Mouse (Mus musculus) embryonic facial prominence, embryonic 13.5 days (tissue): ENCODE results near the gene Grk5. TPM values are rescaled to one million over a fixed set of nuclear protein-coding genes. Genes with fewer than 3 reads are reported as not detected.
A peak's percentile ranks its signal among the peaks of the same experiment; 100 is the strongest.
"Not testable (repeated sequence)": the region's sequence is repeated elsewhere in the genome, so short reads cannot be mapped to it uniquely, and the experiment has no call there.

ENCODE experiments used
- ATAC-seq: fragments of 200-750 bp; cut with Nextera tagmentation; 2 replicates; pipeline ENCODE4 v1.8.0; 2017; ENCODE audit warnings: low read depth; ENCODE audit not compliant: insufficient number of reproducible peaks, insufficient read depth, low FRiP score, low TSS enrichment
- H3K27ac ChIP-seq: fragments of 300-500 bp; sonication (generic); 2 replicates; pipeline ENCODE4 v1.5.1; 2015; ENCODE audit warnings: moderate library complexity, mild to moderate bottlenecking, inconsistent platforms
- H3K27me3 ChIP-seq: fragments of 300-500 bp; sonication (generic); 2 replicates; pipeline ENCODE4 v1.6.1; 2015; ENCODE audit warnings: mild to moderate bottlenecking, inconsistent platforms
- H3K36me3 ChIP-seq: fragments of 300-500 bp; sonication (generic); 2 replicates; pipeline ENCODE4 v1.6.1; 2015; ENCODE audit warnings: mild to moderate bottlenecking, inconsistent platforms
- H3K4me1 ChIP-seq: fragments of 300-500 bp; sonication (generic); 2 replicates; pipeline ENCODE4 v1.6.1; 2015; ENCODE audit warnings: inconsistent platforms
- H3K4me2 ChIP-seq: fragments of 300-500 bp; sonication (generic); 2 replicates; pipeline ENCODE4 v1.6.1; 2015; ENCODE audit warnings: moderate library complexity, mild to moderate bottlenecking, inconsistent platforms
- H3K4me3 ChIP-seq: fragments of 300-500 bp; sonication (generic); 2 replicates; pipeline ENCODE4 v1.5.1; 2015; ENCODE audit warnings: mild to moderate bottlenecking, inconsistent platforms
- H3K9ac ChIP-seq: fragments of 300-500 bp; sonication (generic); 2 replicates; pipeline ENCODE4 v1.6.1; 2015; ENCODE audit warnings: mild to moderate bottlenecking, inconsistent platforms
- H3K9me3 ChIP-seq: fragments of 300-500 bp; sonication (generic); 2 replicates; pipeline ENCODE4 v1.6.1; 2016; ENCODE audit warnings: inconsistent platforms
- WGBS: fragments of 180-500 bp; shearing (Covaris S2); methylation state at CpG from one replicate; pipeline ENCODE4 v1.1.7; 2015; ENCODE audit warnings: mixed read lengths; 5-methylcytosine and 5-hydroxymethylcytosine counted together
- polyA plus RNA-seq: library from polyadenylated mRNA; unstranded; fragments of >200 nt; fragmentation: Nextera tagmentation; extraction: Ambion mirVana; gene quantifications from 2 replicates; pipeline ENCODE4 v1.2.1, GENCODE M21; 2015

The Grk5 gene
- polyA plus RNA-seq, 1 experiment from 2014 or later = 3.6 TPM

GRCm38 (mm10) chr19:60915236-60915635 is 25.7 kb downstream of the Grk5 start:
- H3K4me3 ChIP-seq = no peak overlapping the region
- no peak overlapping the region for H3K9ac ChIP-seq
- no peak overlapping the region for H3K4me2 ChIP-seq
- no peak for ATAC-seq
- H3K36me3 ChIP-seq = no peaks in the 10 kb centered on the region
- H3K9me3 ChIP-seq = no peaks in the 10 kb centered on the region
- 66% methylated on average over 4 of the region's 4 CpGs for WGBS
- no peaks in the 10 kb centered on the region for H3K4me1 ChIP-seq
- H3K27ac ChIP-seq = no peak overlapping the region
- H3K27me3 ChIP-seq = no peaks in the 10 kb centered on the region

- H3K9ac ChIP-seq = no peak overlapping the region
- ATAC-seq = no peak
- no peaks in the 10 kb centered on the region for H3K9me3 ChIP-seq
- 85% methylated on average over 3 of the region's 3 CpGs for WGBS
- no peaks in the 10 kb centered on the region for H3K4me1 ChIP-seq
- H3K4me3 ChIP-seq = no peak overlapping the region
- H3K4me2 ChIP-seq = no peak overlapping the region
- no peaks in the 10 kb centered on the region for H3K36me3 ChIP-seq
- no peak overlapping the region for H3K27ac ChIP-seq
- no peaks in the 10 kb centered on the region for H3K27me3 ChIP-seq
These were observed 26.3 kb downstream of the Grk5 start for GRCm38 (mm10) chr19:60915862-60916261.

GRCm38 (mm10) chr19:60916869-60917570 is 27.5 kb downstream of the Grk5 start:
- Histone ChIP-seq H3K4me3 (no peak overlapping the region), H3K36me3 (no peaks in the 10 kb centered on the region), H3K9ac (no peak overlapping the region), H3K4me1 (no peaks in the 10 kb centered on the region), H3K9me3 (no peaks in the 10 kb centered on the region), H3K27ac (no peak overlapping the region), H3K27me3 (no peaks in the 10 kb centered on the region), H3K4me2 (no peak overlapping the region)
- 86% methylated on average over 6 of the region's 6 CpGs for WGBS
- no peak for ATAC-seq

- H3K9me3 ChIP-seq, ATAC-seq, H3K9ac ChIP-seq, H3K4me3 ChIP-seq, H3K4me2 ChIP-seq, H3K27me3 ChIP-seq, H3K27ac ChIP-seq, H3K4me1 ChIP-seq, H3K36me3 ChIP-seq: not testable (repeated sequence)
These were observed 35.0 kb downstream of the Grk5 start for GRCm38 (mm10) chr19:60924534-60924933.

GRCm38 (mm10) chr19:60935001-60935400 is 45.5 kb downstream of the Grk5 start:
- Histone ChIP-seq H3K27ac (no peak overlapping the region), H3K36me3 (no peaks in the 10 kb centered on the region), H3K4me3 (no peak overlapping the region), H3K4me1 (peaks cover 9% of the 10 kb centered on the region), H3K4me2 (no peak overlapping the region), H3K27me3 (no peaks in the 10 kb centered on the region), H3K9ac (no peak overlapping the region), H3K9me3 (no peaks in the 10 kb centered on the region)
- ATAC-seq = no peak

GRCm38 (mm10) chr19:60939954-60940379 is 50.4 kb downstream of the Grk5 start:
- no peak overlapping the region for H3K4me2 ChIP-seq
- H3K4me3 ChIP-seq = no peak overlapping the region
- H3K4me1 ChIP-seq = peaks cover 7% of the 10 kb centered on the region
- no peak for ATAC-seq
- no peaks in the 10 kb centered on the region for H3K36me3 ChIP-seq
- H3K27me3 ChIP-seq = no peaks in the 10 kb centered on the region
- WGBS = 70% methylated on average over 1 of the region's 1 CpGs
- H3K9me3 ChIP-seq = no peaks in the 10 kb centered on the region
- H3K27ac ChIP-seq = no peak overlapping the region
- H3K9ac ChIP-seq = no peak overlapping the region

GRCm38 (mm10) chr19:60940866-60941265 is 51.3 kb downstream of the Grk5 start:
- Histone ChIP-seq H3K4me3 (no peak overlapping the region), H3K4me2 (no peak overlapping the region), H3K4me1 (peaks cover under 1% of the 10 kb centered on the region; the same call in 1 of the 2 replicates), H3K27ac (no peak overlapping the region), H3K9ac (no peak overlapping the region), H3K9me3 (no peaks in the 10 kb centered on the region), H3K36me3 (no peaks in the 10 kb centered on the region), H3K27me3 (no peaks in the 10 kb centered on the region)
- no peak for ATAC-seq
- WGBS = 89% methylated on average over 1 of the region's 1 CpGs

GRCm38 (mm10) chr19:60945801-60946311 is 56.3 kb downstream of the Grk5 start:
- H3K27ac ChIP-seq = 0 out of 2 replicates have a peak overlapping the region, but pooled peaks have one; percentile 12
- H3K4me3 ChIP-seq = no peak overlapping the region
- no peaks in the 10 kb centered on the region for H3K9me3 ChIP-seq
- no peaks in the 10 kb centered on the region for H3K27me3 ChIP-seq
- no peak overlapping the region for H3K4me2 ChIP-seq
- H3K36me3 ChIP-seq = no peaks in the 10 kb centered on the region
- 41% methylated on average over 3 of the region's 3 CpGs for WGBS
- H3K9ac ChIP-seq = no peak overlapping the region
- H3K4me1 ChIP-seq = no peaks in the 10 kb centered on the region
- ATAC-seq = no peak

GRCm38 (mm10) chr19:60946656-60947055 is 57.1 kb downstream of the Grk5 start:
- no peak for ATAC-seq
- Histone ChIP-seq H3K27me3 (no peaks in the 10 kb centered on the region), H3K4me2 (no peak overlapping the region), H3K4me3 (no peak overlapping the region), H3K9ac (no peak overlapping the region), H3K4me1 (no peaks in the 10 kb centered on the region), H3K27ac (no peak overlapping the region), H3K36me3 (no peaks in the 10 kb centered on the region), H3K9me3 (no peaks in the 10 kb centered on the region)
- 56% methylated on average over 2 of the region's 2 CpGs for WGBS

- no peaks in the 10 kb centered on the region for H3K9me3 ChIP-seq
- no peak overlapping the region for H3K4me2 ChIP-seq
- H3K27ac ChIP-seq = no peak overlapping the region
- H3K4me3 ChIP-seq = no peak overlapping the region
- H3K4me1 ChIP-seq = peaks cover 8% of the 10 kb centered on the region
- no peaks in the 10 kb centered on the region for H3K27me3 ChIP-seq
- no peak overlapping the region for H3K9ac ChIP-seq
- H3K36me3 ChIP-seq = no peaks in the 10 kb centered on the region
- ATAC-seq = no peak
- WGBS = 18% methylated on average over 1 of the region's 1 CpGs
These were observed 59.4 kb downstream of the Grk5 start for GRCm38 (mm10) chr19:60948996-60949395.

- Histone ChIP-seq H3K27me3 (no peaks in the 10 kb centered on the region), H3K27ac (no peak overlapping the region; the same call in 1 of the 2 replicates), H3K9me3 (no peaks in the 10 kb centered on the region), H3K9ac (no peak overlapping the region), H3K4me2 (no peak overlapping the region), H3K4me3 (no peak overlapping the region), H3K36me3 (no peaks in the 10 kb centered on the region), H3K4me1 (peaks cover 8% of the 10 kb centered on the region)
- no peak for ATAC-seq
- 83% methylated on average over 7 of the region's 7 CpGs for WGBS
These were observed 60.7 kb downstream of the Grk5 start for GRCm38 (mm10) chr19:60950056-60950869.

GRCm38 (mm10) chr19:60955131-60955530 is 65.6 kb downstream of the Grk5 start:
- Histone ChIP-seq H3K4me1 (peaks cover 8% of the 10 kb centered on the region), H3K4me2 (no peak overlapping the region), H3K27ac (no peak overlapping the region), H3K9me3 (no peaks in the 10 kb centered on the region), H3K4me3 (no peak overlapping the region), H3K36me3 (no peaks in the 10 kb centered on the region), H3K27me3 (no peaks in the 10 kb centered on the region), H3K9ac (no peak overlapping the region)
- ATAC-seq = no peak
- 77% methylated on average over 2 of the region's 2 CpGs for WGBS
